Comparison of ENCODE assay signal across 8 mouse cellular contexts in genomic region chr11:22858441-22859300, GRCm38 (mm10). TPM values are rescaled to one million over a fixed set of nuclear protein-coding genes. Genes with fewer than 3 reads are reported as not detected.
A peak's percentile ranks its signal among the peaks of the same experiment; 100 is the strongest.
DNase-seq lines count a peak whose midpoint lies in the region; ATAC-seq and TF ChIP-seq lines count a peak whose summit lies in the region.

No protein-coding gene starts in this region.

- no peak for TF ChIP-seq CTCF in left cerebral cortex, adult 2 months (IDR thresholded peaks at IDR 0.05)
- no peak for TF ChIP-seq CTCF in bone marrow, adult 2 months (IDR thresholded peaks at IDR 0.05; ENCODE audit: control insufficient read depth, insufficient read depth, low read length)

- H3K9me3 ChIP-seq in heart, embryonic 16.5 days (replicated peaks; ENCODE audit: control insufficient read depth, low read length) = no peaks in the 10 kb centered on the region
- no peaks in the 10 kb centered on the region for H3K9me3 ChIP-seq in midbrain, embryonic 15.5 days

- peak overlapping the region; percentile 96 for H3K4me2 ChIP-seq in heart, embryonic 16.5 days (ENCODE audit: low read depth, low read length)
- peak overlapping the region; percentile 97 for H3K4me2 ChIP-seq in midbrain, embryonic 15.5 days

- H3K4me3 ChIP-seq in left cerebral cortex, adult 2 months = peak overlapping the region; percentile 93
- H3K4me3 ChIP-seq in bone marrow, adult 2 months (replicated peaks; ENCODE audit: control insufficient read depth, low read depth, low read length) = peak overlapping the region; percentile 92
- H3K4me3 ChIP-seq in heart, embryonic 16.5 days (ENCODE audit: low read length) = peak overlapping the region; percentile 90
- H3K4me3 ChIP-seq in midbrain, embryonic 15.5 days = peak overlapping the region; percentile 74

- peak overlapping the region; percentile 91 for H3K27ac ChIP-seq in left cerebral cortex, adult 2 months
- H3K27ac ChIP-seq in bone marrow, adult 2 months (ENCODE audit: control insufficient read depth, insufficient read depth, low read depth, low read length, poor library complexity) = peak overlapping the region; percentile 92
- peak overlapping the region; percentile 14 for H3K27ac ChIP-seq in heart, embryonic 16.5 days (ENCODE audit: low read length)
- H3K27ac ChIP-seq in midbrain, embryonic 15.5 days = no peak overlapping the region

- peak overlapping the region; percentile 80 for H3K9ac ChIP-seq in heart, embryonic 16.5 days (ENCODE audit: low read length)
- peak overlapping the region; percentile 51 for H3K9ac ChIP-seq in midbrain, embryonic 15.5 days

- WGBS in bone marrow, adult 2 months = 1% methylated on average over 50 of the region's 50 CpGs
- WGBS in heart, embryonic 16.5 days = 3% methylated on average over 50 of the region's 50 CpGs
- 2% methylated on average over 50 of the region's 50 CpGs for WGBS in midbrain, embryonic 15.5 days

- peak; percentile 17; the same call in 1 of the 2 replicates for TF ChIP-seq POLR2A in bone marrow, adult 2 months (IDR thresholded peaks at IDR 0.05; ENCODE audit: borderline replicate concordance, control insufficient read depth, low read depth, low read length)

- ATAC-seq in heart, embryonic 16.5 days (replicated peaks; ENCODE audit: extremely low read depth, insufficient read depth, low FRiP score) = peak; percentile 15; the same call in 1 of the 2 replicates
- ATAC-seq in midbrain, embryonic 15.5 days (replicated peaks) = peak; percentile 46; the same call in 1 of the 2 replicates

- no peaks in the 10 kb centered on the region for H3K36me3 ChIP-seq in heart, embryonic 16.5 days (ENCODE audit: control insufficient read depth, insufficient read depth)
- no peaks in the 10 kb centered on the region for H3K36me3 ChIP-seq in midbrain, embryonic 15.5 days (replicated peaks)

- intact Hi-C loops in left cerebral cortex, adult 2 months (cut with DNase I) = loop anchor here (2.0 to 5.0 kb wide), 4 partner anchors 28 to 228 kb away; no protein-coding TSS in a partner anchor
- intact Hi-C loops in gastrocnemius, postnatal 14 days (cut with DNase I; ENCODE audit: low total_unique reads) = no loop called here

- peak in 1 of 2 experiments; percentile 22 for DNase-seq in left cerebral cortex, adult 2 months (ENCODE audit: extremely low spot score in 1 of 2, low spot score in 2 of 2)
- no peak for DNase-seq in left cerebral cortex, adult 11 months (ENCODE audit: low spot score)
- DNase-seq in kidney, postnatal 4 days = peak; percentile 54 to 70
- peak; percentile 60 to 66 for DNase-seq in thymus, postnatal 36 days
- DNase-seq in gastrocnemius, postnatal 14 days = no peak

- H3K27me3 ChIP-seq in heart, embryonic 16.5 days (ENCODE audit: control insufficient read depth, insufficient read depth, low read length) = no peaks in the 10 kb centered on the region; the same call in 1 of the 2 replicates
- H3K27me3 ChIP-seq in midbrain, embryonic 15.5 days (replicated peaks) = peaks cover 58% of the 10 kb centered on the region

- H3K4me1 ChIP-seq in bone marrow, adult 2 months (ENCODE audit: control insufficient read depth, insufficient read depth, low read length) = peaks cover 6% of the 10 kb centered on the region
- H3K4me1 ChIP-seq in heart, embryonic 16.5 days (ENCODE audit: control insufficient read depth, insufficient read depth, low read length) = peaks cover 15% of the 10 kb centered on the region; the same call in 1 of the 2 replicates
- peaks cover 24% of the 10 kb centered on the region for H3K4me1 ChIP-seq in midbrain, embryonic 15.5 days

RNA-seq across cellular contexts. Expression of gene B3gnt2, which starts 2.1 kb away (rescaled TPM):
- 10 to 100 TPM; 13.8 to 16.0 TPM for total RNA-seq in left cerebral cortex, adult 2 months (2021)
- 0.54 and 6.2 TPM in 2 replicates for polyA plus RNA-seq in bone marrow, adult 2 months (2011; ENCODE audit: insufficient read depth, insufficient read length, low replicate concordance, missing spikeins)
- 6.4 and 6.9 TPM in 2 replicates for polyA plus RNA-seq in heart, embryonic 16.5 days (2015; fragmentation: Nextera tagmentation; extraction: Ambion mirVana)
- polyA plus RNA-seq in midbrain, embryonic 15.5 days (2015; fragmentation: Nextera tagmentation; extraction: Ambion mirVana) = 2.0 and 3.6 TPM in 2 replicates
- 1 to 10 TPM; 4.4 to 5.7 TPM for total RNA-seq in gastrocnemius, postnatal 14 days (2021)

Comparison
In these comparisons a context has a peak if more than half of its experiments do, and no peak if none do; other contexts are left out.
1. DNase-seq: peak in kidney, postnatal 4 days (2 of 2) and thymus, postnatal 36 days (2 of 2); none in left cerebral cortex, adult 11 months (single experiment) and gastrocnemius, postnatal 14 days (single experiment).
2. Peak in every context shown above with its lines, with median percentiles within 50 percentile points of each other: H3K4me3 ChIP-seq.